Mouse (Mus musculus) layer of hippocampus, postnatal 36 days (tissue): ENCODE measurements around the gene Olfr161. TPM values are rescaled to one million over a fixed set of nuclear protein-coding genes. Genes with fewer than 3 reads are reported as not detected.
"Not testable (repeated sequence)": the region's sequence is repeated elsewhere in the genome, so short reads cannot be mapped to it uniquely, and the experiment has no call there.

Source experiments
- DNase-seq, 2 experiments: peaks; one replicate each; pipeline ENCODE4 v3.0.0; 2022
- total RNA-seq, 2 experiments: library from RNA; stranded (reverse); gene quantifications; 2 replicates each; pipeline ENCODE4 v1.2.3; 2021

Olfr161 gene
- total RNA-seq, result not detected

DNA sequence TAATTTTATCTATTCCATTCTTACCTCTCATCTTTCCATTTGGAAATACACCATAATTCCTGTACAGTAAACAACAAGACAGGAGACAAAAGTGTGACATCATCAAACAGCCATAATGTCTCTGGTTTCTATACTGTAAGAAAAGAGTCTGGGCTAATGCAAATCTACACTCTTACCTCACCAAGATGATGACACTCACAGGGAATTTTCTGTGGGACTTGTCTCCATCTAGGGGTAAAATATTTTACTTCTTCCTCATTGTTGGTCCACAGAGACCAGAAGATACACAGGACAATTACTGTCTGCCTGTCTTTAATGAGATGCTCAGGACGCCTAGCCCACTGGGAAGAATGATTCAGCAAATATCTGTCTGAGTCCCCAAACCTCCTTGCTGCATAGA, at the start of gene Olfr161:
Gene Olfr161 (plus strand): TSS at position 352 of the 400 bp plus-strand sequence.
- no peak for DNase-seq

DNA sequence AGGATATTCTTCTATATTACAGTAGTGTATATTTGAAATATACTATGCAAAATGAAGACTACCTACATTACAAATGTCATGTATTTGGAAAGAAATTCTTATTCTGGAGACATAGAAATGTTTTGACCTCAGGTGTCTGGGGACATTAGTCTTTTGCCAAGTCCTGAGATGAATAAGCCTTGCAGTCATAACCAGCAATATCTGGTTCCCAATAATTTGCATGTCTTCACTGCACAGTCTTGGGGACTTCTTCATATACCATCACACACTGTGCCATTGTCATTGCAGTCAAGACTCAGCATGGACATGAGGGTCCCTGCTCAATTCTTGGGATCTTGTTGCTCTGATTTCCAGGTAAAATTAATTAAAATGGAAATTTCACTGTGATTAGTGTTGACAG, 27.3 kb upstream of the Olfr161 start:
- DNase-seq, result no peak

DNA sequence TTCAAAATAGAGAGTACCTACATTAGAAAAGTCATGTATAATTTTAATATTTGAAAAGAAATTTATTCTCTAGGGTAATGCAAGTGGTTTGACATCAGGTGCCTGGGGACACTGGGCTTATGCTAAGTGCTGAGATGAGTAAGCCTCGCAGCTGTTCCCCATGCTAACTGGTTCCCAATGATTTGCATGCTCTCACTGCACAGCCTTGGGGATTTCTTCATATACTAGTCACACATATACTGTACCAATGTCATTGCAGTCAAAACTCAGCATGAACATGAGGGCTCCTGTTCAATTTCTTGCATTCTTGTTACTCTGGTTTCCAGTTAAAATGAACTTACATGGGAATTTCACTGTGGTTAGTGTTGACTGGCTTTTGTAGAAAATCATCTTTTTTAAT, 13.2 kb upstream of the Olfr161 start:
- DNase-seq, result not testable (repeated sequence)

DNA sequence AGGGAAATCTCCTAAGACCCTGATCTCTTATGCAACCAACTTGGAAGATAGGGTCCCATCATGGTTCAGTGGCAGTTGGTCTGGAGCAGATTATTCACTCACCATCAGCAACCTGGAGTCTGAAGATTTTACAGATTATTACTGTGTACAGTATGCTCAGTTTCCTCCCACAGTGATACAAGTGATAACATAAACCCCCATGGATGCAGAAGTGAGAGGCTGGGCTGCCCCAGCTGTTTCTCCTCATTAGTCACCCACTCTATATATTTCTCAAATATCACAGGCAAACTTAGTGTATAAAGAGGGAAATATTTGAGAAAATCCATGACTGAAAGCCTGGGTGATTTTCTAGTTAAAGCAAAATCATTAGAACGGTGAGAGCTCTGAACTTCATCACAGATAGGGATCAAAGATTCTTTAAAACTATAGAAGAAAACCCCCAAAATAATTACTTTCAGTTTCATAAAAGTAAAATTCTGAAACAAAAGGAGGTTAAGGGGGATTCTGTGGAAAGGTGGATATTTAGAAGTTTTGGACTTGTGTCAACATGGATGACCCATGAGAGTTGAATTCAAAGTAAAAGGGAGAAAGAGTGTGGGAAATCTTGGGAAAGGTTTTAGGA, 12.5 kb upstream of the Olfr161 start:
- DNase-seq, result not testable (repeated sequence)

DNA sequence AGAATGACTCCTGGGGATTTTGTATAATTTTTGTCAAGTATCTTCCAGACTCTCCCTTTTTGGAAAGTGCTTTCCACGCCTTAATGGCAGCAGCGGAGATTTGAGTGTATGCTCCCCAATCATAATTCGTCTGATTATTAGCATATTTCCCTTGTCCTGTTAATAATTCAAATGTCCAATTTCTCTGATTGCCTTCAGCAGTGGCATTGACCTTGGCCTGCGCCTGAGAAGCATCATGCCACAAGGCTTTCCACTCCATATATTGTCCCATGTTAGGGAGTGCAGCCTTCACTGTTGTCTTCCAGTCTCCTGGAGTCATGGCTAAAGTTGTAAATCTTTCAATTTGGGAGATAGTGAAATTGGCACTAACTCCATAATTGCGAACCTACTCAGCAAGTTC, 40.5 kb downstream of the Olfr161 start:
- not testable (repeated sequence) for DNase-seq

DNA sequence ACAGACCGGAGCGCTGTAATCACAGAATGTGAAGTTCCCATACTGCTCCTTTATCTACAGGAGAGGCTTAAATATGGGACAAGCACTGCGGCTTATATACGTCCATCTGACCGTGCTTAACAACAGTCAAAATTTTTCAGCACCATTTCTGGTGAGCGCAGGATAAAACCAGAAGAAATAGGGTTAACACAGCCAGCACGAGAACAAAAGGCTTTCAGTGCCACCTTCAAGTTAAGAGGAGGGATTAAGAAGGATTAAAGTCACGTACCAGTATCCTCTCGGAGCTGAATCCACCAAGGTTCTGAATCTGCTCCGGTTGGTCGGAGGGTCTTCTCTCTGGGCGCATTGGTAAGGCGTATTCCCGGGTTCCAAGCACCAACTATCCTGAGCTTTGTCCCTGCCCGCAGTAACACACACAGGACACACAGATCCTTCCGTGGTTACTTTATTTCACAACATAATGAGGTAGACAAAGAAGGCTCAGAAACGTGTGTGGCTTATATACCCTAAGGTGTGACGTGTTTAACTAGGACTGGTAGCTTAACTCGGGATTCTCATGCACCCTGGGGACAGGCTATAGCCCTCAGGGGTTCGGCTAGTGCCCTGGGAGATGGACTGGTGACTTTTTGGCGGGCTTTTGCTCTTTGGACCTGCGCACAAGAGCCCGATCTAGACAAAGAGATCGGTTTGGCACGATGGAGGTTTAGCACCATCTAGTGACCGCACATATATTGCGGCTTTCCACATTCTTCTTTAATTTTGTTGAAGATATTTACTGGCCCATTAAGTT, 41.9 kb downstream of the Olfr161 start:
- not testable (repeated sequence) for DNase-seq

Other genes starting within 250 kb of the Olfr161 start
- not detected for gene Mefv, start 127.1 kb downstream of the Olfr161 start, total RNA-seq
- gene Zfp263, start 153.1 kb downstream of the Olfr161 start, total RNA-seq, result 10 to 100 TPM; 18.1 to 20.6 TPM
- not detected for gene Olfr15, start 239.8 kb downstream of the Olfr161 start, total RNA-seq